Mouse (Mus musculus) large intestine, adult 2 months (tissue): ENCODE results near the gene Sorbs1. TPM values are rescaled to one million over a fixed set of nuclear protein-coding genes. Genes with fewer than 3 reads are reported as not detected.

Experiments
- DNase-seq: peaks from one replicate; pipeline ENCODE4 v3.0.0-alpha.2; 2012; ENCODE audit warnings: low read depth, low spot score
- WGBS: fragments of 180-500 bp; shearing (Covaris S2); methylation state at CpG from one replicate; pipeline ENCODE4 v1.1.7; 2018; 5-methylcytosine and 5-hydroxymethylcytosine counted together
- polyA plus RNA-seq: library from polyadenylated mRNA; depleted of rRNA; stranded (reverse); fragments of >200 nt; gene quantifications from 2 replicates; pipeline ENCODE4 v1.2.3, GENCODE M21; 2012

The Sorbs1 gene
- polyA plus RNA-seq, 1 experiment = 14.9 TPM

DNA sequence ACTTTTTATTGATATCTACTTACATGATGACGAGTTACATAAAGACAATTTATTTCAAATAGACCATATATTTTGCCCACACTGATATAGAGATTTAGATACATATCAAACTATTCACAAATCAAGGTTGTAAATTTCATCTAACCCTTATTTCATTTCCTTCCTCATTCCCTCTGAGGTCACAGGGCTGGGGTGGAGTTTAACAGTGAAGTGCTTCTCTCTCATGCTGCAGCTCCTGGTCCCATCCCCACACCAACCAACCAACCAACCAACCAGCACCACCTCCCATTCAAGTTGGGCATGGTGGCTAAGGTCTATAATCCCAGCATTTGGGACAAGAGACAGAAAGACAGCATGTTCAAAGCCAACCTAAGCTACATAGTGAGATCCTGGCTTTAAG, 97.9 kb downstream of the Sorbs1 start:
- DNase-seq = no peak
- 92% methylated on average over 1 of the region's 1 CpGs for WGBS

DNA sequence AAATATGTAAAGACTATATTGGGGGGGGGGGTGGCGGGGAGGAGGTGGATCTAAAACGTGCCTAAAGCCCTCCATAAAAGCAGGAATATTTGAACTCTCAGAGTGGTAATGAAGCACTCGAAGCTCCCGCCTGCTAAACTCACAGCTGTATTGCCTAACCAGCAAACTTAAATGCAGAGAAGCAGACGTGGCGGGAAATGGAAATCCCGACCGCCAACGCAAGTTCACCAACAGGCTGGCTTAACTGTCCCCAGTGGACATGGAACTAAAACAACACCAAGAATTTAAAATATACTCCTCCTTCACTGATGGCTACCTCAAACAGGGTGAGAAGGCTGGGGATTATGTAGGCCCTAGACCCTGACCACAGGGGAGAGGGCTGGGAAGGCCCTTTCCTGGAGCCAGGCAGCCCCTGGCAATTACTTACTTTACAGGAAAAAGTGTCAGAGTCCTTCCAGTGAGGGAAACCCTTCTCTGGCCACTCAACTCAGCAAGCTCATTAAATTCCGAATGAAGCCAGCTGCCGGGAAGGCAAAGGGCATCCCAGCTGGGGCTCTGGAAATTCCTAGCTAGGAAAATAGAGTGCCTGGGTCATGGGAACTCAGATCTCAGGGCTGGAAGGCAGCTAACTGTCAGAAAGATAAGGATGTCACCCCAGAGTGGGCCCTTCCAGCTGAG, 98.6 kb downstream of the Sorbs1 start:
- no peak for DNase-seq
- 67% methylated on average over 11 of the region's 11 CpGs for WGBS

DNA sequence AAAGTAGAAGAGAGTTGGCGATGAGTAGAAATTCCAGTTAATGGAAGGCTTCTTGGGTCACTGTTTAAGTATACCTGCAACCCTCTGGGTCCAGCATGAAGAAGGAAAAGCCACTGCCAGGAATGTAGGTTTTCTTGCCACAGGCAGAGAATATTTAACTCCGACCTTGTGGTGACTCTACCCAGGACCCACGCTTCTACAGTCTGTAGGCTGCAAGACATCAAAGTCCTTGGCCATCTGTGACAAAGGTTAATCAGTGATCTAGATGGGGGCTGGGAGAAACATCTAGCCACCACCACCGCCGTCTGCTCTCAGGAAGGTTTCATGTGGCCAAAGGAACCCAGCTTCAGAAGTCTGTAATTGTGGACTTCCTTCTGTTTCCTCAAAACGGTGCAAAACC, 99.2 kb downstream of the Sorbs1 start:
- no peak for DNase-seq
- 71% methylated on average over 6 of the region's 6 CpGs for WGBS

DNA sequence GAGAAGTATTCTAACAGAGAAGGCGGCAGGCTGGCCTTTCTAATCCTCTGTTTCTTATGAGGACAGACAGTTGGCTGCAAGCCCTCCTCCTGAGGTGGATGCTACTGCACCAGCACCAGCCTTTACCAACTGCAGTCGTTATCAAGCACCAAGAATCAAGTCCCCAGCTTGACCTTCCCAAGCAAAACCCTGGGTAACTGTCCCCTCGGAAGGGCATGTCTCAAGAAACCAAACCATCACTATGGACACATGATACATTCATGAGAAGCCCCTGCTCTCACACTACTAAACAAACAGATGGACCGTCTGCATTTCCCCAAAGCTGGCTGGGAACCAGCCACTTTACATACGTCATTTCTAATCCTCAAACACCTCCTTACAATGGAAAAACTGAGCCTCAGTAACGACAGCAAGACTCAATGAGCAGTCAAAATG, 102.2 kb downstream of the Sorbs1 start:
- WGBS = 69% methylated on average over 6 of the region's 6 CpGs

DNA sequence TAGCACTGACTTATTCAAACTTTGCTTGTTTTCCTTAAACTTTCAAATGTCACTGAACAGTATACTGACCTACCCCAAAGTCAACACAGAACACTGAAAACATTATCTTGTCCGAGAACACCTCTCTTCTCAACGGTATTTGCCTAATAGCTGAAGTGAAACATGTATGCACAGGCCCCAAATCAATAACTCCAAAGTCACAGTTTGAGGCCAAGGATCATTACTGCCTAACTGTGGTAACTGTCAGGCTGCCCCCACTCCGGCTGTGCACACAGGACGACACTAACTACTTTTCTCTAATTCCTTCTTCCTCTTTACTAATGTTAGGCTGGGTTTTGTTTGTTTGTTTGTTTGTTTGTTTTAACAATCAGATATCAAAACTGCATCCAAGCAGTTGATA, 103.1 kb downstream of the Sorbs1 start:
- WGBS = 67% methylated on average over 4 of the region's 4 CpGs
- DNase-seq = no peak

More for the DNA sequence above, 102.2 kb downstream of the Sorbs1 start:
- DNase-seq = no peak

DNA sequence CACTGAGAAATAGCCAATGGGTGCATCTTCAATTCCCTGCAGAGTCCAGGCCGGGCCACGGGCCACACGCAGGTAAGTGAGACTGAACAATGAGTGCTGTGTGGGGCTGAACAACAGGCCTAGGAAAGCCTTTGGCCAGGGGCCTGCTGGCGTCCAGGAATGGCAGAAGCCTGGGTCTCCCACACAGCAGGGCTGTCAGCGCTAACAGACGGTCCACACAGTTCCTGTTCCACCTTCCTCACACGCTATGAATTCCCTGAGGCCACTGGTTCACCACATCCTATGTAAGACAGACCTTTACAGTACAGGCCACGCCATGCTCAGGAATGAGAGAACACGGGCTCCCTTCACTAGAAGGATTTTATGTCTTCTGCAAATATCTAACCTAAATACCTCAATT, 103.5 kb downstream of the Sorbs1 start:
- no peak for DNase-seq
- 69% methylated on average over 9 of the region's 9 CpGs for WGBS

DNA sequence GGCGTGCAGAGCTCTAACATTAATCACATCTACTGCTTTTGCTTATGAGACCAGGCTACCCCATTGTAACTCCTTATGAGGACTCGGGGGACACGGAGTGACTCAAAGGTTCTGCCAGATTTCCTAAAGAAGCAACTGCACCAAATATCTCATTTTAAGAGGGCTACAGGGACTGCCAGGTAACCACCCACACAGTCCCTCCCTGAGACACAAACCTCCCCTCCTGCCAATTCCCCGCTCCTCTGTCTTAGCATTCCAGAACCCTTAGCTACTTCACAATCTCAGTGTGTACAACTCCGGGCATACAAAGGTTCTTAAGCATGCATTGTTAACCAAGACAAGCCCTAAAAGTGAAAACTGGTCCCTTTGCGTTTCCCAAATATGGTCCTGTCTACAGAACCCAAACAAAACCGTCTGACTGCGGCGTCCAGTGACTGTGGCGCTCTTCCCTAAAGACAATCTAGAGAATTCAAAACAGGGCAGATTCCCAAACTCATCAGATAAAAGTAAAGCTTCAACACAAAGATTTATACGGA, 104.0 kb downstream of the Sorbs1 start:
- WGBS = 75% methylated on average over 11 of the region's 11 CpGs
- DNase-seq = no peak

DNA sequence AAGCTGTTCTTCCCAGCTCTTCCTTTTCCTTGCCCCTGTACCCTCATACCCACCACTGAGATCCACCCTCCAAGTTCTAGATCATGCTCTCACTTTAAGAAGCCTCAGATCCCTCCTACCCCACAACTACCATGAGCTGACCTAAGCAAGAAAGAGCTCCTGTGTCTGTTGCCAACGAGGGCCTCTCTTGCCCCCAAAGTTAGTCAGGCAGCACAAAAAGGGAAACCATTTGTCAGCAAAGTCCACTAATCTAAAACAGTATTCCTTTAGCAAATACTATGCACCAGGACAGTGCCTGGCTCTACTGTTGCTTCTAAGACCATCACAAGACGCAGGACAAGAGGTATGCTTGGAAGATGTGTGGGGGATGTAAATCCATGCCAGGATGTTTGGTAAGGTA, 106.4 kb downstream of the Sorbs1 start:
- 78% methylated on average over 2 of the region's 2 CpGs for WGBS
- no peak for DNase-seq

DNA sequence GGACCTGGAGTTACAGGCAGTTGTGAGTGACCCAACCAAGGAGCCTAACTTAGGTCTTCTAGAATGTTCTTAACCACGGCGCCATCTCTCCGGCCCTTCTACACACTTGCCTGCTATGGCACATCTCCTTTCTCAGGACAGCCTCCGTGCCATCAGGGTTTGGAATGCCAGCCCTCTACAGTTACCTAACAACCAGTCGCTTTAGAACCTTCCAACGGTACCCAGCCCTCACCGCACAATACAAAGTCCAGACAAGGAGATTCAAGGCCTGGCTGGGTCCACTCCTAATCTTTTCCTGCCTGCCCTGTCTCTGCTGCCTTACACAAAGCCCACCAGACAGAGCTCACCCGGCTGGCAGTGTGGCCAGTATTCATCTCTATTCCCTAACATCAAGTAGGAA, 106.9 kb downstream of the Sorbs1 start:
- 92% methylated on average over 8 of the region's 8 CpGs for WGBS
- DNase-seq = no peak

DNA sequence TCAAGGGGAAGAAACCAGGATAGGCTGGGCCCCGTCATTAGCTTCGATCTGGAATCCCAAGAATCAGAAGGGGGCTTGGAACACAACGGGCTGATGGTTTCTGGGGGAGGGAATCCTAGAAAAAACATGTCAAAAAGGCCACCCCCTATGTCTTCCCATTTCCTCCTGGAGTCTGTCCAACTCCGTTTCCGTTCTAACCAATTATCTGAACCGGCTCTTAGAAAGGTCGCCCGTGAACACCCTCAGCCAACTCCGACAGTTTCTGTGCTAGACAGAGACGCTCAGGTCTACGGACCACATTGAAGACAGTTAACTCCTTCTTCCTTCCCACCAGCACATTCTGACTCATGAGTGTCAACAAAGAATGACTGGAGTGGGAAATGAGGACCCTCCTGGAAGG, 107.8 kb downstream of the Sorbs1 start:
- WGBS = 66% methylated on average over 11 of the region's 11 CpGs
- no peak for DNase-seq

DNA sequence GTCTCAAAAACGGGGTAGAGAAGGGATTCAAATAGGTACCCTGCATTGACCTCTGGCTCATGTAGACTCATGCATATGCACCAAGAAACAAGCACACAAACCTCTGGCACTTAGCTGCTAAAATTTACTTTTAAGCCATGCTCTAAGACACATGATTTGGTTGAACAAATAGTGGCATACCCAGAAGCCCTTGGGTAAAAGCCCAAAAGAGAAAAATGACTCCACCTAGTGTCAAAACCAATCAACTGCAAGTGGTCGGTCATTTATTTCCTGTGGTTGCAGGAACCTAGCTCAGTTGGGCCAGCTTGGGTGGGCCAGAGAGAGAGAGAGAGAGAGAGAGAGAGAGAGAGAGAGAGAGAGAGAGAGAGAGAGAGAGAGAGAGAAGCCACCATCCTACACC, 109.0 kb downstream of the Sorbs1 start:
- no peak for DNase-seq
- WGBS = 60% methylated on average over 2 of the region's 2 CpGs

DNA sequence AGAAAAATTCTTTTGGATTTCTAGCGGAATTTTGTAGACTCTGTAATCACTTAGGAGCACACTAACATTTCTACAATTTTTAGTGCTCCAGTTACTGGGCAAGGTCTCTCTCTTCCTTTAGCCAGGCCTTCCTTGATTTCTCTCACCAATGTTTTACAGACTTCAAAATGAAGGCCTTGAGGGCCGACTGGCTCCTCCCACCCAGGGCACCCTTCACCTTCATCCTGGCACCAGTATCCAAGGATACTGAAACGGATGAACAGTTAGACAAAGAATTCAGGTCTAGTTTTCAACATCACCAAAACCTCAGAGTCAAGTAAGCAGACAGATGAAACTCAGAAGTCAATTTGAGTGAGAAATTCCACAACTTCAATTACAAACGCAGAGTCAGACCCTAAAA, 109.6 kb downstream of the Sorbs1 start:
- DNase-seq = no peak
- WGBS = 78% methylated on average over 4 of the region's 4 CpGs

DNA sequence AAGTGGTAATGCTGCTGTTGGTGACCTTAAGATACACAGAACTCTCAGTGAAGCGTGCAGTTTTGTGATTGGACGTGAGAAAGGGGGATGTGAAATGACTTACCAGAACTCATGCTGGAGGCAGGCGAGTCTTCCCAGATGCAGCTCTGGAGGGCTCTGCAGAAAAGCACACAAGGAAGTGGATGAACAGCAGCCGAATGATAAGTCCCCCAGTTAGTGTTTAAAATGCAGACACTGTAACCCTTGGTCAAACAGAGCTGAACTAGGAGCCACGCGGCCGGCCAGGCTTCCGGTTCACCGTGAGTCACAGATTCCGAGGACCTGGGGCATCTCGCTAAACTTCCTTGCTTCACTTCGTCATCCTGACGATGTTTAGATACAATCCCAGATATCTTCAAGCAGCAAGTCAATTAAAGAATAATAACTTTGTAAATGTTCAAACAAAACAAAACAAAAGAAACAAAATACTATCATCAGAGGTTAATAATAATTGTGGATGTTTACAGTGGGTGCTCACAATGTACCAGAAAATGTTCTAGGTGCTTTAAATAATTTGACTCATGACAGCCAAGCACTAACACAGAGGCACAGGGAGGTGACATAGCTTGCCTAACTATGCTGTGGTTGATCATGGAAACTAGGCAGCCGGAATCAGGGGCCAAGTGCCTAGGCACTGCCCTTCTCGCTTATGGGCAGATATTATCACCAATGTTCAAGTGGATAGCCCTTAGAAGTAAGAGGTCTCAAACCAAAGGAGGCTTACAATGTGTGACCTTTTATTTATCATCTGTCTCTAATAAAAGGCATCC, 111.2 kb downstream of the Sorbs1 start:
- WGBS = 36% methylated on average over 15 of the region's 15 CpGs
- DNase-seq = no peak

DNA sequence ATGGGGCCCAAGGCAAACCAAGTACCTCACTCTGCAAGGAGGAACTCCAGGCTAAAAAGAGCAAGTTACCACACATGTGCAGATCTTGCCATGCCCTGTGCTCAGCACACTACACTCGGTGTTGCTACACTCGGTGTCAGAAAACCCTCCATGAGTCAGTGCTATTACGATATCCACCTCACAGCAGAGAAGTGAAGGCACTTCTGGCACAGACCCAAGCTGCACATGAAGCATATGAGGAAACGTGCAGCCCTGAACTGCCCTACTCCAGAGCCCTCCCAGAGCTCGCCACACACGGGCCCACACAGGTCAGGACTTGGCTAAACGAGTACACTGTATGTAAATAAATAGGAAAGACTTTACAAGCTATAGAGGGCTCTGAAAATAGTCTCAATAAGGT, 112.4 kb downstream of the Sorbs1 start:
- DNase-seq = no peak
- whole genome bisulfite sequencing = 22% methylated on average over 7 of the region's 7 CpGs

DNA sequence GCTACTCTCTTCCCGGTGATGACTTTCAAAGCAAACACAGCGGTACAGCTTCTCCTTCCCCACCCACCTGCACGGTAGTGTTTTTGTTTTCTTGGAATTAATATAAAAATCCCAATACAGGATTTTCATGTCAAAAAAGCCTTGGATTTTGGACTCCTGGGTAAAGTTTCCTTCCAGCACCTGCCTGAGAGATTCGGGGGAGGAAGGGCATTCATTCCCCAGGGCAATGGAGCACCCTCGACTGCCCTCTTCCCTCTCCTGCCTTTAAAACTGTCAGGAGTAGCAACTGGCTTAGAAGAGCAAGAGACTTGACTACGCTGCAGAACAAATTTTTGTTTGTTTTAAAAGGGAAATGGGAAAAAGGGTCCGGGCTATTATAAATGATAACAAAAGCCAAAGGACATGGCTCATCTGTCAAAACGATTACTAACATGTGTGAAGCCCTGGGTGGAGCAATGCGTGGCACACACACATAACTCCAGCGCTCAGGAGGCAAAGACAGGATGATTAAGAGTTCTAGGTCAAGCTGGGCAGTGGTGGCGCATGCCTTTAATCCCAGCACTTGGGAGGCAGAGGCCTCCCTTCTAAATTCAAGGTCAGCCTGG, 113.1 kb downstream of the Sorbs1 start:
- no peak for DNase-seq
- 73% methylated on average over 11 of the region's 11 CpGs for WGBS

DNA sequence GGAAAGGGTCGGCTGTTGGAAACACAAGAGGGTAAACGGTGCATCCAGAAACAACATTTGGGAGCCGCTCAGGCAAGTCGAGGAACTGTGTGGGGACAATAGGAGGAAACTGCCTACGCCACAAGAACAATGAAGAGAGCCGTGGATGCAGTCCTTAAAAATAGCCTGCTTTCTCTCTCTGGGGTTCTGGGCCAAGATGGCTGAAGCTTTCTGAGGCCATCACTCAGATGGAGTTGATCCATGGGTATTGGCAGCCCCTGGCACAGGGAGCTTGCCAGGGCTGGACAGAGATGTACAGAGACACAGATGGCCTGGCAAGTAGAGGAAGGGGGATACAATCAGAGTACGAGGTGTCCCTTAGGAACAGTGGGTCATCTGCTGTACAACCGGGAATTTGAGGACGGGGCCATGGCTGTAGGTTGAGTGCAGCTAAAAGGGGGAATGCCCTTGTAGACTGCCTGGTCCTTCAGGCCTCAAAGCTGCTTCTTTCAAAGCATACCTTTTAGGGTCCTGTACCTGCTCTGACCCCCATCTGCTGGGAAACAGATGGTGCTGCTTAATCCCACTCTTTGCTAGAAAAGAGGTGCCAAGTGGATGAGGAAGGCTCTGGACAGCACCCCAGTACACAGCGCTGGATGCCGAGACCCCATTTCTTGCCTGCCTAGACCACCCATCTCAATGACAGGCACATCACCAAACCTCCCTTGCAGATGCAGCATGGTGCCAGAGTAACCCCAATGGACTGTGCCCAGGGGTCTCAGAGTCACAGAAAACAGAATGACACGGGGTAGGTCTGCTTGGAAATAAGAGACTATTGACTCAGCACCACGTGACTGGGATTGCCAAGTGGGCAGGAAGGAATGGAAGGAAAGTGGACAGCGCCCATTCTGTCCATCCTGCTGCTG, 117.6 kb downstream of the Sorbs1 start:
- 81% methylated on average over 14 of the region's 14 CpGs for whole genome bisulfite sequencing
- no peak for DNase-seq

DNA sequence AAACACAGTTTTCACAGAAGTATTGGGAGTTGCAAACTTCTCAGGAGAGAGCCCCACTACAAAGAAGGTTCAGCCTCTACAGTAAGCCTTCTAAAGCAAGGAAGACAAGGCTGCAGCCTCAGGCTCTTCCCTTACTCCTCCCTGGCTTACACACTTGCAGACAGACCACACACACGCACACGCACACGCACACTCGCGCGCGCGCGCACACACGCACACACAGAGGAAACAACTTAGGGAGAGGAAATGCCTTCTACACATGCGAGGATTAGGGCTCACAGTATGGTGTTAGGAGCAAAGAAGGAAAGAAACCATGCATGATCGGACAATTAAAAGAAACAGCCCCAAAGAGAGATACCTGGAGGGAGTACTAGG, 118.3 kb downstream of the Sorbs1 start:
- DNase-seq = no peak
- 80% methylated on average over 12 of the region's 12 CpGs for WGBS

DNA sequence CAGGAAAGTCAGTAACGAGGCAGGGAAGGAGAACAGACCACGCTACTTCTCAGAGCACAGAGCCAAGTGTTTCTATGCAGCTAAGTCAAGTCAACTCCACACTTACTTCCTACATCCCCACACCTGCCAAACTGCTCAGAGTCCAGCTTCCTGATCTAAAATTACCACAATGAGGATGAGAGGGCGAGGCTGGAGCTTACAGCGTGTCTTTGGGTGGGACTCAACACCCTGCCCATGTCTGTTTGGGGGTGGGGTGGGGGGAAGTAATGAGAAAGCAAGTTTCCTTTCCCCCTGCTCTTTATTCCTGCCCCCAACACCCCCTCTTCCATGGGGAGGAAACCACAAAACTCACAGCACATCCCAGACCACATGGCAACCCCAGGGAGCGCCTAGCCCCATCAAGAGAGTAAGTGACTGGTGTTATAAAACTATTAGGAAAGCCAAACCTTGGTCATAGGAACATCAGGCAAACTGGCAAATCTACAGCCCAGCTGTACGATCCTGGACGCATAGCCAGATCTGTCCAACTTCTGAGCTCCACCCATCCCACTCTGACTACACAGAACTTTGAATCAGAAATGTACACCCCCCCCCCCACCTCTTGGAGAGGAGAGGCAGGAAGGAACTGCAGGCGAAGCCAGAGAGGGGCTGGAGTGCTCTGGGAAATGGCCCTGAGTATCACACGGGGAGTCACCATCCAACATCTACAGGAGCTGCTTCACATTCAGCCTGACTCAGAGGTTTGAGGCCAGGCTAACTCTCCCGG, 118.8 kb downstream of the Sorbs1 start:
- 12% methylated on average over 10 of the region's 10 CpGs for WGBS

DNA sequence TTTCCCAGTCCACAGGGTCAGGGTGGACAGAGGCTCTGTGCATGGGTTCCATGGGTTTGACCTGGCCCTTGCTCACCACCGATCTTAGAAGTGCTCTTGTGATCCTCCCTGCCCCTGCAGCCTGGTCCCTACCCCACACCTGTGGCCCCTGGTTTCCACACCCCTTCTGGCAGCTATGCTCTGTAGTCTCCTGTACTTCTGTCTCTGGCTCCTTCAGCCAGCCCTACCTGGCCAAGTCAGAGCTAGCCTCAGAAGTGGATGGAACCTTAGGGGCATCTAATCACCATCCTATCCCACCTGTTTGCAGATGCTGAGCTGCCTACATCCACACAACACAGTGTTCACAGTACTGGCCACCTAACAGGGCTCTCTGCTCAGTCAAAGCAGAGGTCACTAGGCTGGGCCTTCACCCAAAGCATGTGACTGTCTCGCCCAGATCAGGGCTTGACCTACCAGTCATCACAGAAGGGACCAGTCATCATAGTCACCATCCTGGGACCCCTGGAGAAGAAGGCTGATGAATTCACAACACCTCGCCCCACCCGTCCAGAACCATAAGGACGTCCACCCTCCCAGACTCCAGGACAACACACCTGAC, 120.7 kb downstream of the Sorbs1 start:
- 95% methylated on average over 5 of the region's 5 CpGs for WGBS
- no peak for DNase-seq

More for the DNA sequence above, 118.8 kb downstream of the Sorbs1 start:
- peak; percentile 25 for DNase-seq
